8 mouse cellular contexts compared by ENCODE assay signal in the genomic region with DNA sequence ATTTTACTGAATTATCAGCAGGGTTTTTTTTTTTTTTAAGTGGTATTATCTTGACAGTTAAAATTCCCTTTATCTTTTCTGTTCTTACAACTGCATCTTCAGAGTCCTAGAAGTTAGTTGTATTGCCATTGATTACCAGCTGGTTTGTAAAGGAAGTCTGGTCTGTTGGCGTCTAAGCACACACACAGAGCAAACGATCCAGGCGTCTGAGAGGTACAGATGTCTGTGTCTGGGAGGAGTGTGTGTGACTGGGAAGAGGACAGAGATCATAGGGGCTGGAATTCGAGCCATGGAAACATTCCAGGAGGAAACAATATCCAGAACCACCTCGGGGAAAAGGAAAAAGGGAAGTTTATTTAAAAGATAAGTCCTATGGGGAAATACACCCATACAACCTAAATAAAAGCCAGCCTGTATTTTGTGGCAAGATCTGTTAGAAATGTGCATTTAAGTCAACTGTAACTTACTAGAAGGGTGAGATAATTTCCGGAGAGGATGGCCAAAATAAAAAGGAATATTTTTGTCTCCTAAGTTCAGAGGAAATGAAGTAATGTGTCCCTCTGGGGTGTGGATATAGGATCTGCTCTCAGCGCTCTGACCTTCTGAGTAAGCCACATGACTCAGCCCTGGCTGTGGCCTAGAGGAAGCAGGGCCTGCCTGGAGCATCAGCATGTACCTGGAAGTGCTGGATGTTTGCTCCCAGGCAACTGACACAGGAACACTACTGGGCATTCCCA.
DNase-seq lines count a peak whose midpoint lies in the region; ATAC-seq and TF ChIP-seq lines count a peak whose summit lies in the region.

No protein-coding gene starts in this region.

- H3K9me3 ChIP-seq in heart, embryonic 12.5 days (replicated peaks): no peaks in the 10 kb centered on the region
- no peaks in the 10 kb centered on the region for H3K9me3 ChIP-seq in limb, embryonic 15.5 days
- no peaks in the 10 kb centered on the region for H3K9me3 ChIP-seq in stomach, postnatal 0 days (ENCODE audit: control insufficient read depth, low read length)
- H3K9me3 ChIP-seq in hindbrain, embryonic 16.5 days (ENCODE audit: control insufficient read depth, low read length): no peaks in the 10 kb centered on the region

- DNase-seq in brain, adult 2 months (ENCODE audit: low read depth, low spot score): peak; percentile 50
- DNase-seq in stomach, postnatal 0 days (ENCODE audit: low spot score): no peak
- no peak for DNase-seq in right cerebral cortex, adult 2 months (ENCODE audit: low spot score in 2 of 2)
- DNase-seq in frontal cortex, adult 2 months (ENCODE audit: extremely low spot score in 1 of 2, low spot score in 1 of 2): no peak

- no peak overlapping the region for H3K9ac ChIP-seq in heart, embryonic 12.5 days
- H3K9ac ChIP-seq in limb, embryonic 15.5 days: no peak overlapping the region
- H3K9ac ChIP-seq in stomach, postnatal 0 days (ENCODE audit: low read length): no peak overlapping the region
- no peak overlapping the region for H3K9ac ChIP-seq in hindbrain, embryonic 16.5 days (ENCODE audit: low read depth, low read length)

- ATAC-seq in heart, embryonic 12.5 days (ENCODE audit: insufficient number of reproducible peaks, low FRiP score): peak; percentile 93
- peak; percentile 65; the same call in 1 of the 2 replicates for ATAC-seq in limb, embryonic 15.5 days (ENCODE audit: insufficient number of reproducible peaks, low FRiP score, low TSS enrichment, low read depth)
- ATAC-seq in stomach, postnatal 0 days (ENCODE audit: low FRiP score, low TSS enrichment): peak; percentile 85
- no peak for ATAC-seq in hindbrain, embryonic 16.5 days

- no peaks in the 10 kb centered on the region for H3K27me3 ChIP-seq in C2C12 (ENCODE audit: control insufficient read depth, insufficient read depth, insufficient read length)
- H3K27me3 ChIP-seq in heart, embryonic 12.5 days (replicated peaks): no peaks in the 10 kb centered on the region
- H3K27me3 ChIP-seq in limb, embryonic 15.5 days: no peaks in the 10 kb centered on the region
- H3K27me3 ChIP-seq in stomach, postnatal 0 days (ENCODE audit: control insufficient read depth, insufficient read depth, low read length): no peaks in the 10 kb centered on the region
- no peaks in the 10 kb centered on the region for H3K27me3 ChIP-seq in hindbrain, embryonic 16.5 days (replicated peaks; ENCODE audit: control insufficient read depth, insufficient read depth, low read length)

- WGBS in heart, embryonic 12.5 days: 14% methylated on average over 7 of the region's 7 CpGs
- WGBS in limb, embryonic 15.5 days: 22% methylated on average over 7 of the region's 7 CpGs
- WGBS in stomach, postnatal 0 days: 21% methylated on average over 7 of the region's 7 CpGs
- whole genome bisulfite sequencing in hindbrain, embryonic 16.5 days: 48% methylated on average over 7 of the region's 7 CpGs

- H3K36me3 ChIP-seq in C2C12 (ENCODE audit: control insufficient read depth, insufficient read depth): no peaks in the 10 kb centered on the region
- H3K36me3 ChIP-seq in heart, embryonic 12.5 days: peaks cover 28% of the 10 kb centered on the region
- peaks cover 6% of the 10 kb centered on the region; the same call in 1 of the 2 replicates for H3K36me3 ChIP-seq in limb, embryonic 15.5 days
- peaks cover 11% of the 10 kb centered on the region for H3K36me3 ChIP-seq in stomach, postnatal 0 days (ENCODE audit: control insufficient read depth, insufficient read depth, low read length)
- no peaks in the 10 kb centered on the region for H3K36me3 ChIP-seq in hindbrain, embryonic 16.5 days (ENCODE audit: control insufficient read depth, insufficient read depth, low read length)

- no peak for TF ChIP-seq EP300 in stomach, postnatal 0 days (optimal IDR thresholded peaks at IDR 0.05)

- TF ChIP-seq CTCF in C2C12 (IDR thresholded peaks at IDR 0.05; ENCODE audit: control insufficient read depth, insufficient read depth, insufficient read length): no peak
- no peak for TF ChIP-seq CTCF in stomach, postnatal 0 days (IDR thresholded peaks at IDR 0.05; ENCODE audit: low read depth)

- peak overlapping the region; percentile 14 for H3ac ChIP-seq in C2C12 (ENCODE audit: control insufficient read depth, insufficient read length, low read depth)

- H3K79me2 ChIP-seq in C2C12 (ENCODE audit: control insufficient read depth, insufficient read depth): no peaks in the 10 kb centered on the region

- H3K79me3 ChIP-seq in C2C12 (ENCODE audit: low read depth): no peaks in the 10 kb centered on the region

- H3K4me2 ChIP-seq in heart, embryonic 12.5 days: no peak overlapping the region
- H3K4me2 ChIP-seq in limb, embryonic 15.5 days: no peak overlapping the region
- H3K4me2 ChIP-seq in stomach, postnatal 0 days (replicated peaks; ENCODE audit: low read depth): no peak overlapping the region
- H3K4me2 ChIP-seq in hindbrain, embryonic 16.5 days (ENCODE audit: low read length): no peak overlapping the region

- no peak overlapping the region for H3K4me3 ChIP-seq in C2C12 (ENCODE audit: insufficient read depth, poor library complexity, severe bottlenecking)
- H3K4me3 ChIP-seq in heart, embryonic 12.5 days: no peak overlapping the region
- no peak overlapping the region for H3K4me3 ChIP-seq in limb, embryonic 15.5 days
- no peak overlapping the region for H3K4me3 ChIP-seq in stomach, postnatal 0 days (ENCODE audit: low read depth, low read length)
- H3K4me3 ChIP-seq in hindbrain, embryonic 16.5 days (ENCODE audit: low read length): no peak overlapping the region

- H3K4me1 ChIP-seq in heart, embryonic 12.5 days (replicated peaks): peaks cover 9% of the 10 kb centered on the region
- H3K4me1 ChIP-seq in limb, embryonic 15.5 days: peaks cover 4% of the 10 kb centered on the region; the same call in 1 of the 2 replicates
- no peaks in the 10 kb centered on the region for H3K4me1 ChIP-seq in stomach, postnatal 0 days (replicated peaks; ENCODE audit: control insufficient read depth, insufficient read depth)
- no peaks in the 10 kb centered on the region for H3K4me1 ChIP-seq in hindbrain, embryonic 16.5 days (ENCODE audit: control insufficient read depth, insufficient read depth, low read depth, low read length)

- peak overlapping the region; percentile 73; the same call in 1 of the 2 replicates for H3K27ac ChIP-seq in heart, embryonic 12.5 days (ENCODE audit: poor library complexity, severe bottlenecking)
- peak overlapping the region; percentile 33; the same call in 1 of the 2 replicates for H3K27ac ChIP-seq in limb, embryonic 15.5 days
- H3K27ac ChIP-seq in stomach, postnatal 0 days (replicated peaks): 0 out of 2 replicates have a peak overlapping the region, but pooled peaks have one; percentile 24
- H3K27ac ChIP-seq in hindbrain, embryonic 16.5 days (ENCODE audit: low read depth, low read length): no peak overlapping the region

TF ChIP-seq in C2C12, 6 proteins besides CTCF, POLR2A, EP300 and RAD21:
- peak; percentile 46 for TF ChIP-seq FOSL1 (IDR thresholded peaks at IDR 0.05; ENCODE audit: insufficient read depth, low read length, poor library complexity, severe bottlenecking)
- no peak for TF ChIP-seq MYOD1 (IDR thresholded peaks at IDR 0.05; ENCODE audit: control insufficient read depth, insufficient read length, low read depth)
- peak; percentile 57 for TF ChIP-seq CEBPB (IDR thresholded peaks at IDR 0.05; ENCODE audit: low read depth)
- TF ChIP-seq USF1 (IDR thresholded peaks at IDR 0.05; ENCODE audit: low read depth): peak; percentile 69
- no peak for TF ChIP-seq MYOG (IDR thresholded peaks at IDR 0.05; ENCODE audit: control insufficient read depth, extremely low read depth, insufficient read length)
- peak; percentile 82 for TF ChIP-seq MAX (IDR thresholded peaks at IDR 0.05)
